ENCODE assay signal across 9 mouse cellular contexts in the genomic region with DNA sequence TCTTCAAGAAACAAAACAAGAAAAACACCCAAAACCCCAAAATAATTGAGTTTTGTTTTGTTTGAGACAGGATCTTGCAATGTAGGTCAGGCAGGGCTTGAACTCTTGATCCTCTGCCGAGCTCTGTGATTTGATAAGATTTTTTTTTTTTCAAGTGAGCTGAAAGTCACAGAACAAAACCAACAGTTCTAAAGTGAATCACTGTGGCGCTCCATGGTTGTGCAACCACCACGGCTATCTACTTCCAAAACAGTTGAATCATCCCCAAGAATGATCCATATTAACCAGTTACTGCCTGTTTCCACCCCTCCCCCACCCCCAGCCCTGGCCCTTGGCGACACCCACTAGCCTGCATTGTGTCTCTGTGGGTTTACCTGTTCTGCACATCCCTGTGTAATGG. TPM values are rescaled to one million over a fixed set of nuclear protein-coding genes. Genes with fewer than 3 reads are reported as not detected.
A peak's percentile ranks its signal among the peaks of the same experiment; 100 is the strongest.
DNase-seq lines count a peak whose midpoint lies in the region; ATAC-seq lines count a peak whose summit lies in the region.
"Had no signal": no experiment of that assay in that cellular context is flagged by ENCODE, and none has a peak within 500 bp of the region (broad histone marks: within the 10 kb centered on the region; RNA-seq: fewer than 3 reads in every experiment).

No protein-coding gene starts in this region.

- no peaks in the 10 kb centered on the region for H3K27me3 ChIP-seq in erythroblast, embryonic 14.5 days (ENCODE audit: control insufficient read depth)
- no peaks in the 10 kb centered on the region for H3K27me3 ChIP-seq in limb, embryonic 15.5 days

- WGBS in limb, embryonic 15.5 days, result 79% methylated on average over 4 of the region's 4 CpGs

- peaks cover 40% of the 10 kb centered on the region for H3K4me1 ChIP-seq in erythroblast, embryonic 14.5 days (ENCODE audit: control insufficient read depth)
- peaks cover 16% of the 10 kb centered on the region for H3K4me1 ChIP-seq in limb, embryonic 15.5 days

- DNase-seq in urinary bladder, postnatal 36 days (ENCODE audit: low spot score in 2 of 2), result peak; percentile 24 to 54
- DNase-seq in urinary bladder, postnatal 10 days (ENCODE audit: low spot score), result no peak
- DNase-seq in embryo, embryonic 10 days (ENCODE audit: low spot score), result no peak
- no peak for DNase-seq in natural killer cell, adult 2 months (ENCODE audit: low spot score in 2 of 2)
- no peak for DNase-seq in yolk sac, embryonic 10.5 days (ENCODE audit: low spot score)
- DNase-seq: cerebellum, postnatal 14 days had no signal

- ATAC-seq in erythroblast, adult 5-6 weeks (replicated peaks; ENCODE audit: low FRiP score, poor library complexity, severe bottlenecking), result no peak
- ATAC-seq in limb, embryonic 15.5 days (ENCODE audit: insufficient number of reproducible peaks, low FRiP score, low TSS enrichment, low read depth), result no peak

- no peak overlapping the region for H3K27ac ChIP-seq in limb, embryonic 15.5 days

- H3K36me3 ChIP-seq in erythroblast, embryonic 14.5 days (ENCODE audit: control insufficient read depth), result peaks cover 9% of the 10 kb centered on the region
- H3K36me3 ChIP-seq in limb, embryonic 15.5 days, result peaks cover 31% of the 10 kb centered on the region

- H3K4me3 ChIP-seq in erythroblast, embryonic 14.5 days (replicated peaks), result peak overlapping the region; percentile 95
- H3K4me3 ChIP-seq in limb, embryonic 15.5 days, result peak overlapping the region; percentile 100

- H3K9ac ChIP-seq in limb, embryonic 15.5 days, result no peak overlapping the region

- no peaks in the 10 kb centered on the region for H3K9me3 ChIP-seq in erythroblast, embryonic 14.5 days (ENCODE audit: control insufficient read depth, low read length)
- H3K9me3 ChIP-seq in limb, embryonic 15.5 days, result no peaks in the 10 kb centered on the region

- peak overlapping the region; percentile 84 for H3K4me2 ChIP-seq in limb, embryonic 15.5 days

RNA-seq across cellular contexts. Expression of a gene that starts 1.5 kb away (rescaled TPM):
- 1.4 and 1.9 TPM in 2 replicates for polyA plus RNA-seq in erythroblast, embryonic 14.5 days (2012)
- total RNA-seq in erythroblast, adult 5-6 weeks (2015; ENCODE audit: low replicate concordance), result 5.2 and 7.9 TPM in 2 replicates
- 8.2 and 9.8 TPM in 2 replicates for total RNA-seq in erythroblast, adult 5-6 weeks (2017; ENCODE audit: low replicate concordance)
- polyA plus RNA-seq in limb, embryonic 15.5 days (2015; fragmentation: Nextera tagmentation; extraction: Ambion mirVana), result 53.4 and 59.3 TPM in 2 replicates

RNA-seq across cellular contexts. Expression of a gene that starts 27.2 kb away (rescaled TPM):
- polyA plus RNA-seq in erythroblast, embryonic 14.5 days (2012), result 0.02 and 0.06 TPM in 2 replicates
- 1.9 TPM in 2 replicates for total RNA-seq in erythroblast, adult 5-6 weeks (2015; ENCODE audit: low replicate concordance)
- 2.9 and 3.9 TPM in 2 replicates for total RNA-seq in erythroblast, adult 5-6 weeks (2017; ENCODE audit: low replicate concordance)
- polyA plus RNA-seq in limb, embryonic 15.5 days (2015; fragmentation: Nextera tagmentation; extraction: Ambion mirVana), result 22.3 and 23.5 TPM in 2 replicates

RNA-seq across cellular contexts. Expression of a gene that starts 27.4 kb away (rescaled TPM):
- polyA plus RNA-seq in erythroblast, embryonic 14.5 days (2012), result 1.5 and 3.1 TPM in 2 replicates
- 4.2 and 5.9 TPM in 2 replicates for total RNA-seq in erythroblast, adult 5-6 weeks (2015; ENCODE audit: low replicate concordance)
- 3.2 and 4.2 TPM in 2 replicates for total RNA-seq in erythroblast, adult 5-6 weeks (2017; ENCODE audit: low replicate concordance)
- 127 and 138 TPM in 2 replicates for polyA plus RNA-seq in limb, embryonic 15.5 days (2015; fragmentation: Nextera tagmentation; extraction: Ambion mirVana)

Comparison
In these comparisons a context has a peak if more than half of its experiments do, and no peak if none do; other contexts are left out.
1. DNase-seq: peak in urinary bladder, postnatal 36 days (2 of 2); none in urinary bladder, postnatal 10 days (single experiment), embryo, embryonic 10 days (single experiment), natural killer cell, adult 2 months (0 of 2) and yolk sac, embryonic 10.5 days (single experiment).
2. RNA of a gene that starts 1.5 kb away (polyA plus RNA-seq): 53.4 to 59.3 TPM in limb, embryonic 15.5 days; 1.4 to 1.9 TPM in erythroblast, embryonic 14.5 days; every median in the first group is over 10 times any median in the second.
3. RNA of a gene that starts 27.2 kb away (polyA plus RNA-seq): 22.3 to 23.5 TPM in limb, embryonic 15.5 days; 0.02 to 0.06 TPM in erythroblast, embryonic 14.5 days; every median in the first group is over 10 times any median in the second.
4. RNA of a gene that starts 27.4 kb away (polyA plus RNA-seq): 127 to 138 TPM in limb, embryonic 15.5 days; 1.5 to 3.1 TPM in erythroblast, embryonic 14.5 days; every median in the first group is over 10 times any median in the second.